Mouse (Mus musculus): Measurements from ENCODE around the gene Dnajb4. TPM values are rescaled to one million over a fixed set of nuclear protein-coding genes. Genes with fewer than 3 reads are reported as not detected.
"Not testable (repeated sequence)": the region's sequence is repeated elsewhere in the genome, so short reads cannot be mapped to it uniquely, and the experiment has no call there.

Dnajb4 gene
- polyA plus RNA-seq, 1 experiment from 2014 or later, result 41.4 TPM

GRCm38 (mm10) chr3:152204577-152204976 lies 5.5 kb downstream of the Dnajb4 start:
- Histone ChIP-seq H3K9ac (no peak overlapping the region), H3K4me3 (no peak overlapping the region), H3K4me1 (peaks cover 8% of the 10 kb centered on the region), H3K27ac (no peak overlapping the region), H3K4me2 (no peak overlapping the region), H3K36me3 (no peaks in the 10 kb centered on the region), H3K9me3 (no peaks in the 10 kb centered on the region), H3K27me3 (no peaks in the 10 kb centered on the region)
- 73% methylated on average over 3 of the region's 3 CpGs for WGBS
- no peak for ATAC-seq (ENCODE audit: borderline replicate concordance, extremely low read depth, low FRiP score, low TSS enrichment)

- WGBS, result 36% methylated on average over 3 of the region's 3 CpGs
- ATAC-seq (ENCODE audit: borderline replicate concordance, extremely low read depth, low FRiP score, low TSS enrichment), result no peak
- Histone ChIP-seq H3K36me3 (no peaks in the 10 kb centered on the region), H3K27me3 (no peaks in the 10 kb centered on the region), H3K9ac (no peak overlapping the region), H3K4me1 (peaks cover 6% of the 10 kb centered on the region), H3K9me3 (no peaks in the 10 kb centered on the region), H3K27ac (no peak overlapping the region), H3K4me2 (no peak overlapping the region), H3K4me3 (no peak overlapping the region)
Measured at GRCm38 (mm10) chr3:152203996-152204395, 6.1 kb downstream of the Dnajb4 start.

GRCm38 (mm10) chr3:152203411-152203810 lies 6.7 kb downstream of the Dnajb4 start:
- Histone ChIP-seq H3K27me3 (no peaks in the 10 kb centered on the region), H3K27ac (no peak overlapping the region), H3K4me1 (peaks cover 2% of the 10 kb centered on the region; the same call in 1 of the 2 replicates), H3K9me3 (no peaks in the 10 kb centered on the region), H3K4me3 (no peak overlapping the region), H3K4me2 (no peak overlapping the region), H3K9ac (no peak overlapping the region), H3K36me3 (no peaks in the 10 kb centered on the region)
- 81% methylated on average over 6 of the region's 6 CpGs for WGBS
- no peak for ATAC-seq (ENCODE audit: borderline replicate concordance, extremely low read depth, low FRiP score, low TSS enrichment)

- Histone ChIP-seq H3K36me3 (no peaks in the 10 kb centered on the region), H3K4me1 (no peaks in the 10 kb centered on the region), H3K9ac (no peak overlapping the region), H3K27me3 (no peaks in the 10 kb centered on the region), H3K4me3 (no peak overlapping the region), H3K9me3 (no peaks in the 10 kb centered on the region), H3K4me2 (no peak overlapping the region), H3K27ac (no peak overlapping the region)
- ATAC-seq (ENCODE audit: borderline replicate concordance, extremely low read depth, low FRiP score, low TSS enrichment), result no peak
Measured at GRCm38 (mm10) chr3:152202942-152203341, 7.2 kb downstream of the Dnajb4 start.

- Histone ChIP-seq H3K9me3 (no peaks in the 10 kb centered on the region), H3K27ac (no peak overlapping the region), H3K36me3 (no peaks in the 10 kb centered on the region), H3K4me3 (no peak overlapping the region), H3K27me3 (no peaks in the 10 kb centered on the region), H3K4me2 (no peak overlapping the region), H3K9ac (no peak overlapping the region), H3K4me1 (no peaks in the 10 kb centered on the region)
- ATAC-seq (ENCODE audit: borderline replicate concordance, extremely low read depth, low FRiP score, low TSS enrichment), result no peak
- WGBS, result 71% methylated on average over 2 of the region's 2 CpGs
Measured at GRCm38 (mm10) chr3:152201651-152202050, 8.5 kb downstream of the Dnajb4 start.

- H3K36me3 ChIP-seq, result no peaks in the 10 kb centered on the region
- H3K4me3 ChIP-seq, result no peak overlapping the region
- no peaks in the 10 kb centered on the region for H3K4me1 ChIP-seq
- H3K27ac ChIP-seq, result no peak overlapping the region
- no peak overlapping the region for H3K9ac ChIP-seq
- H3K9me3 ChIP-seq, result no peaks in the 10 kb centered on the region
- 82% methylated on average over 3 of the region's 3 CpGs for WGBS
- no peaks in the 10 kb centered on the region for H3K27me3 ChIP-seq
- ATAC-seq (ENCODE audit: borderline replicate concordance, extremely low read depth, low FRiP score, low TSS enrichment), result no peak
- H3K4me2 ChIP-seq, result no peak overlapping the region
Measured at GRCm38 (mm10) chr3:152201181-152201580, 8.9 kb downstream of the Dnajb4 start.

- no peaks in the 10 kb centered on the region for H3K4me1 ChIP-seq
- no peaks in the 10 kb centered on the region for H3K9me3 ChIP-seq
- H3K27me3 ChIP-seq, result no peaks in the 10 kb centered on the region
- H3K9ac ChIP-seq, result no peak overlapping the region
- H3K27ac ChIP-seq, result no peak overlapping the region
- no peak for ATAC-seq (ENCODE audit: borderline replicate concordance, extremely low read depth, low FRiP score, low TSS enrichment)
- no peak overlapping the region for H3K4me3 ChIP-seq
- no peak overlapping the region for H3K4me2 ChIP-seq
- WGBS, result 70% methylated on average over 3 of the region's 3 CpGs
- H3K36me3 ChIP-seq, result no peaks in the 10 kb centered on the region
Measured at GRCm38 (mm10) chr3:152199125-152199524, 11.0 kb downstream of the Dnajb4 start.

GRCm38 (mm10) chr3:152197246-152197645 lies 12.9 kb downstream of the Dnajb4 start:
- not testable (repeated sequence) for H3K27me3 ChIP-seq; H3K9ac ChIP-seq; H3K27ac ChIP-seq; H3K9me3 ChIP-seq; ATAC-seq (ENCODE audit: borderline replicate concordance, extremely low read depth, low FRiP score, low TSS enrichment); H3K36me3 ChIP-seq; H3K4me3 ChIP-seq; H3K4me1 ChIP-seq; H3K4me2 ChIP-seq
- 33% methylated on average over 2 of the region's 2 CpGs for WGBS

- ATAC-seq (ENCODE audit: borderline replicate concordance, extremely low read depth, low FRiP score, low TSS enrichment), result peak; percentile 93
- under 1% methylated on average over 17 of the region's 17 CpGs for WGBS
Measured at GRCm38 (mm10) chr3:152193635-152194097, 16.4 kb downstream of the Dnajb4 start.

GRCm38 (mm10) chr3:152193177-152193576 lies 16.9 kb downstream of the Dnajb4 start:
- peak overlapping the region; percentile 53 for H3K9ac ChIP-seq
- no peaks in the 10 kb centered on the region for H3K36me3 ChIP-seq
- peak overlapping the region; percentile 50 for H3K4me3 ChIP-seq
- no peaks in the 10 kb centered on the region for H3K27me3 ChIP-seq
- no peaks in the 10 kb centered on the region for H3K9me3 ChIP-seq
- ATAC-seq (ENCODE audit: borderline replicate concordance, extremely low read depth, low FRiP score, low TSS enrichment), result no peak
- H3K4me2 ChIP-seq, result peak overlapping the region; percentile 55
- peak overlapping the region; percentile 89 for H3K27ac ChIP-seq
- peaks cover 26% of the 10 kb centered on the region for H3K4me1 ChIP-seq
- WGBS, result 3% methylated on average over 7 of the region's 7 CpGs

More at GRCm38 (mm10) chr3:152193635-152194097, 16.4 kb downstream of the Dnajb4 start:
- H3K27ac ChIP-seq, result peak overlapping the region; percentile 89
- H3K4me3 ChIP-seq, result peak overlapping the region; percentile 50
- H3K4me2 ChIP-seq, result peak overlapping the region; percentile 55
- peaks cover 25% of the 10 kb centered on the region for H3K4me1 ChIP-seq
- no peaks in the 10 kb centered on the region for H3K27me3 ChIP-seq
- peak overlapping the region; percentile 53 for H3K9ac ChIP-seq
- no peaks in the 10 kb centered on the region for H3K9me3 ChIP-seq
- no peaks in the 10 kb centered on the region for H3K36me3 ChIP-seq

GRCm38 (mm10) chr3:152192238-152192931 lies 17.7 kb downstream of the Dnajb4 start:
- Histone ChIP-seq H3K27me3 (no peaks in the 10 kb centered on the region), H3K4me2 (peak overlapping the region; percentile 55), H3K4me3 (peak overlapping the region; percentile 47), H3K36me3 (no peaks in the 10 kb centered on the region), H3K4me1 (peaks cover 26% of the 10 kb centered on the region), H3K27ac (peak overlapping the region; percentile 95), H3K9me3 (no peaks in the 10 kb centered on the region), H3K9ac (peak overlapping the region; percentile 44)
- WGBS, result 4% methylated on average over 10 of the region's 11 CpGs
- peak; percentile 33; the same call in 1 of the 2 replicates for ATAC-seq (ENCODE audit: borderline replicate concordance, extremely low read depth, low FRiP score, low TSS enrichment)

GRCm38 (mm10) chr3:152191791-152192237 lies 18.3 kb downstream of the Dnajb4 start:
- peak overlapping the region; percentile 55 for H3K4me2 ChIP-seq
- H3K36me3 ChIP-seq, result no peaks in the 10 kb centered on the region
- peak overlapping the region; percentile 95 for H3K27ac ChIP-seq
- peak; percentile 85 for ATAC-seq (ENCODE audit: borderline replicate concordance, extremely low read depth, low FRiP score, low TSS enrichment)
- H3K27me3 ChIP-seq, result no peaks in the 10 kb centered on the region
- 3% methylated on average over 6 of the region's 6 CpGs for WGBS
- no peaks in the 10 kb centered on the region for H3K9me3 ChIP-seq
- H3K9ac ChIP-seq, result peak overlapping the region; percentile 44
- peak overlapping the region; percentile 47 for H3K4me3 ChIP-seq
- H3K4me1 ChIP-seq, result peaks cover 26% of the 10 kb centered on the region
